13 mouse cellular contexts compared by ENCODE assay signal in the genomic region with DNA sequence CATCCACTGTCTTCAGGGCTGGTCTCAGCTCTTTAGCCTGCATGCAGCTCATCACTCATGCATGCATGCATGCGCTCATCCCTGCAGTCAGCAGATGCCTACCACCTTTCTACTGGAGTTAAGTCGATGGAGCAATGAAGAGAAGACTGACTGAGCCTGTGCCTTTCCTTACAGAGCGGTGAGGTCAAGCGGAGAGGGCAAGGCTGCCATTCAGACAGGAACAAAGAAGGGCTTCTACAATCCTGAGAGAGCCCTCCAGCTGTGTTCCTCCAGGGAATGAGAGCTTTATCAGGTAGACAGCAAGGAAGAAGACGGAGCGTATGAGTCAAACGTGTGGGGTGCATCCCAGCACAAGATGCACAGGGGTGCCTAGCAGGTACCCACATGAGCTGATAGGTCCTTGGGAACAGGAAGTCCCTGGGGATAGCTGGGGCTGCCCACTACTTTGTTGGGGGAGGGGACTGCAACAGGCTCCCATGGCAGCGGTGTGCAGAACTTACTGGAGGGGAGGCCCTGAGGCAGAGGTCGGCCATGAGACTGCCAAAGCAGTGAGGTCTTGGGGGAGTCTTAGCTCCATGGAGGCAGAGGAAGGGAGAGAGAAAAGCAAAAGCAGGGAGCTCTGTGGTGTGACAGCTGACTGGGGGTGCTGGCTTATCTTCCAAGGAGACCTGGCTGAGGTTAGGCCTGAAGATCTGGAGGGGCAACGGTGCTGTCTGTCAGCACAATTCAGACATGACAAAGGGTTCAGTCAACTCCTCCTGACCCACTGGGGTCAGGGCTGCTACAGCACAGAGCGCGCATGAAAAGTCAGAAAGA. TPM values are rescaled to one million over a fixed set of nuclear protein-coding genes. Genes with fewer than 3 reads are reported as not detected.
DNase-seq lines count a peak whose midpoint lies in the region; ATAC-seq lines count a peak whose summit lies in the region.
"Had no signal": no experiment of that assay in that cellular context is flagged by ENCODE, and none has a peak within 500 bp of the region (broad histone marks: within the 10 kb centered on the region; RNA-seq: fewer than 3 reads in every experiment).

No protein-coding gene starts in this region.

- no peak overlapping the region for H3K9ac ChIP-seq in forebrain, embryonic 16.5 days (replicated peaks; ENCODE audit: low read depth, low read length)
- H3K9ac ChIP-seq in hindbrain, embryonic 13.5 days, result peak overlapping the region; percentile 6; the same call in 1 of the 2 replicates
- H3K9ac ChIP-seq in midbrain, embryonic 16.5 days (ENCODE audit: low read depth, low read length), result no peak overlapping the region

- no peak overlapping the region for H3K4me2 ChIP-seq in forebrain, embryonic 16.5 days (ENCODE audit: low read length)
- no peak overlapping the region for H3K4me2 ChIP-seq in hindbrain, embryonic 13.5 days
- no peak overlapping the region for H3K4me2 ChIP-seq in midbrain, embryonic 16.5 days (ENCODE audit: low read length)

- H3K4me1 ChIP-seq in forebrain, embryonic 10.5 days, result peaks cover 81% of the 10 kb centered on the region
- H3K4me1 ChIP-seq in forebrain, embryonic 16.5 days (replicated peaks; ENCODE audit: control insufficient read depth, insufficient read depth, low read length), result peaks cover 19% of the 10 kb centered on the region
- H3K4me1 ChIP-seq in hindbrain, embryonic 13.5 days (replicated peaks), result peaks cover 57% of the 10 kb centered on the region
- peaks cover 29% of the 10 kb centered on the region for H3K4me1 ChIP-seq in midbrain, embryonic 16.5 days (ENCODE audit: control insufficient read depth, insufficient read depth, low read length)

- H3K27ac ChIP-seq in forebrain, embryonic 10.5 days, result peak overlapping the region; percentile 88
- no peak overlapping the region for H3K27ac ChIP-seq in forebrain, embryonic 16.5 days (ENCODE audit: low read length)
- H3K27ac ChIP-seq in hindbrain, embryonic 13.5 days, result peak overlapping the region; percentile 60
- H3K27ac ChIP-seq in midbrain, embryonic 16.5 days (ENCODE audit: low read length), result peak overlapping the region; percentile 7; the same call in 1 of the 2 replicates

- peak; percentile 71 for DNase-seq in forebrain, embryonic 10.5 days (ENCODE audit: extremely low spot score, low spot score)
- DNase-seq in embryo, embryonic 10.5 days (ENCODE audit: low spot score), result peak; percentile 83
- DNase-seq in left cerebral cortex, adult 18-20 months (ENCODE audit: low spot score in 2 of 2), result no peak
- DNase-seq in cerebellum, postnatal 25 days, result no peak
- DNase-seq in T-cell, adult 2 months (ENCODE audit: low spot score), result no peak
- DNase-seq: adrenal gland, postnatal 36 days; cerebellum, postnatal 10 days; lung, adult 18-20 months had no signal

- H3K4me3 ChIP-seq in forebrain, embryonic 10.5 days, result peak overlapping the region; percentile 35
- no peak overlapping the region for H3K4me3 ChIP-seq in forebrain, embryonic 16.5 days (replicated peaks; ENCODE audit: low read length)
- H3K4me3 ChIP-seq in hindbrain, embryonic 13.5 days, result no peak overlapping the region
- no peak overlapping the region for H3K4me3 ChIP-seq in midbrain, embryonic 16.5 days (ENCODE audit: low read depth, low read length)
- H3K4me3 ChIP-seq: myocyte had no signal

- H3K9me3 ChIP-seq in forebrain, embryonic 10.5 days, result no peaks in the 10 kb centered on the region
- H3K9me3 ChIP-seq in forebrain, embryonic 16.5 days (ENCODE audit: control insufficient read depth, low read length), result no peaks in the 10 kb centered on the region
- no peaks in the 10 kb centered on the region for H3K9me3 ChIP-seq in hindbrain, embryonic 13.5 days
- no peaks in the 10 kb centered on the region for H3K9me3 ChIP-seq in midbrain, embryonic 16.5 days (replicated peaks; ENCODE audit: control insufficient read depth, low read length, poor library complexity, severe bottlenecking)

- H3K36me3 ChIP-seq in forebrain, embryonic 10.5 days (replicated peaks), result peaks cover 22% of the 10 kb centered on the region
- H3K36me3 ChIP-seq in forebrain, embryonic 16.5 days (ENCODE audit: control insufficient read depth, insufficient read depth), result no peaks in the 10 kb centered on the region
- 0 out of 2 replicates have a peak, but pooled peaks cover 2% of the 10 kb centered on the region for H3K36me3 ChIP-seq in hindbrain, embryonic 13.5 days
- no peaks in the 10 kb centered on the region for H3K36me3 ChIP-seq in midbrain, embryonic 16.5 days (ENCODE audit: control insufficient read depth, insufficient read depth, low read length)

- no peak for ATAC-seq in forebrain, embryonic 16.5 days
- peak; percentile 21; the same call in 1 of the 2 replicates for ATAC-seq in hindbrain, embryonic 13.5 days (ENCODE audit: low FRiP score)
- 0 out of 2 replicates have a peak, but pooled peaks have one; percentile 11 for ATAC-seq in midbrain, embryonic 16.5 days

- H3K27me3 ChIP-seq in forebrain, embryonic 10.5 days (ENCODE audit: poor library complexity, severe bottlenecking), result no peaks in the 10 kb centered on the region
- H3K27me3 ChIP-seq in forebrain, embryonic 16.5 days (replicated peaks; ENCODE audit: control insufficient read depth, insufficient read depth, low read length), result no peaks in the 10 kb centered on the region
- H3K27me3 ChIP-seq in hindbrain, embryonic 13.5 days, result no peaks in the 10 kb centered on the region
- H3K27me3 ChIP-seq in midbrain, embryonic 16.5 days (ENCODE audit: control insufficient read depth, insufficient read depth, low read depth, low read length), result no peaks in the 10 kb centered on the region

- WGBS in forebrain, embryonic 10.5 days, result 9% methylated on average over 12 of the region's 12 CpGs
- WGBS in forebrain, embryonic 16.5 days, result 28% methylated on average over 12 of the region's 12 CpGs
- WGBS in hindbrain, embryonic 13.5 days, result 14% methylated on average over 12 of the region's 12 CpGs
- 18% methylated on average over 12 of the region's 12 CpGs for WGBS in midbrain, embryonic 16.5 days

RNA-seq across cellular contexts. Expression of gene Mtcl1, which starts 37.2 kb away (rescaled TPM):
- polyA plus RNA-seq in forebrain, embryonic 10.5 days (2016; fragmentation: Nextera tagmentation; extraction: Ambion mirVana), result 25.5 and 28.4 TPM in 2 replicates
- 33.1 and 44.3 TPM in 2 replicates for polyA plus RNA-seq in forebrain, embryonic 16.5 days (2015; fragmentation: Nextera tagmentation; extraction: Ambion mirVana)
- polyA plus RNA-seq in hindbrain, embryonic 13.5 days (2015; fragmentation: Nextera tagmentation; extraction: Ambion mirVana), result 50.9 TPM in 2 replicates
- 29.4 and 34.7 TPM in 2 replicates for polyA plus RNA-seq in midbrain, embryonic 16.5 days (2015; fragmentation: Nextera tagmentation; extraction: Ambion mirVana)
- total RNA-seq in left cerebral cortex, adult 18-20 months (2021), result 100 to 1,000 TPM; 109 to 122 TPM
- total RNA-seq: MEL had no signal

Comparison
In these comparisons a context has a peak if more than half of its experiments do, and no peak if none do; other contexts are left out.
1. DNase-seq: peak in forebrain, embryonic 10.5 days (single experiment) and embryo, embryonic 10.5 days (single experiment); none in left cerebral cortex, adult 18-20 months (0 of 2), cerebellum, postnatal 25 days (0 of 2) and T-cell, adult 2 months (single experiment).